Mouse (Mus musculus): ENCODE results near the gene Aass. TPM values are rescaled to one million over a fixed set of nuclear protein-coding genes. Genes with fewer than 3 reads are reported as not detected.

Aass gene
- total RNA-seq, 2 experiments from 2014 or later = not detected

DNA sequence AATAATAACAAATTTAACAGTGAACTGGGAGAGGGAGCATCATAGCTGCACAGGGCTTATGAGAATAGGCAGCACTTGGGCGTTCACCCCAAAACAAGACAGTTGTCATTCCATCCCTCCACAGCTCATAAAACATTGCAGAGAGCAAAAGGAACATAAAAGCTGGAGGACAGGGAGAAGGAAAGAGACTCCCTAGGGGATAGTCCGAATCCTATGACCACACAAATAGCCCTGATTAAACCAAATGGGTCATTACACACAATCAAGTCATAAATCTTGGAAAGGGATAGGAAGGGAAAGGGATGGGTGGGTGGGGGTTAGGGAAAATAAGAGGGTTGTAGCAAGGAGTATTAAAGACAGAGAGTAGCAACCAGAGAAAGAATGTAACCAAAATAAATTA lies 54.5 kb downstream of the Aass start:
- ATAC-seq (replicated peaks; ENCODE audit: low FRiP score, poor library complexity, severe bottlenecking) = no peak

DNA sequence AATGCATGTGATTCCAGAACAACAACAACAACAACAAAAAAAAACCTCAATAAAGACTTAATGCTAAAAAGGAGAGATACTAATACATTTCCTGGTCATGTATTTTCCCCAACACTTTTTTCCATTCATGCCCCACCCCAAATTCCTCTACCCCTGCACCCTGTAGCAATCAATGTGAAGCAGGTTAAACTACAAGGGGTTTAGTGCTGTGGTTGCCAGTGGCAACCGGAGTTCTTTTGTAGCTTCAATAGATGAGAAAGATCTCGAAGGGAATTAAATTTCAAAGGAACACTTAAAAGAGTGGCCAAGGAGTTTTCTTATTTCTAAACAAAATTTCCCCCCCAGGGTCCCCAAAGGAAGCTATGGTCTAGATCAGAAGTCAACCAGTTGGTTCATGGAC lies 56.7 kb downstream of the Aass start:
- no peak for ATAC-seq (replicated peaks; ENCODE audit: low FRiP score, poor library complexity, severe bottlenecking)

DNA sequence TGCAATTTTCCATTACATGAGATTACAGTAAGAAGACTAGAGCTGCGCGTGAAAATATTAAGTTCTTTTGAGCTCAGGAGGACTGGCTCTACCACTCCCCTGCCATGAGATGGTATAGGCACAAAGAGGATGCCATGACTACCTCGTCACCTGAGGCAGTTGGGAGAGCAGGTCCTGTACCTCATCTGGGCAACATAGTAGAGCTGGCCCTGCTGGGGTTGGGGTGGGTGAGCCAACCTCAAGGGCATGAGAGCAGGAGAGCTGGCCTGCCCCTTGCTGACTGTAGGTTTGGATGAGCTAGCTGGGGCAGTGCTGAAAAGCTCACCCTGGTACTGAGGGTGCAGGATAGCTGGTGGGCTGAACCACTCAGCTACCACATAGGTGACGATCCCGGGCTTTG lies 77.1 kb downstream of the Aass start:
- ATAC-seq (replicated peaks; ENCODE audit: low FRiP score, poor library complexity, severe bottlenecking) = no peak

GRCm38 (mm10) chr6:23048836-23049235 lies 84.0 kb downstream of the Aass start:
- ATAC-seq (replicated peaks; ENCODE audit: low FRiP score, poor library complexity, severe bottlenecking) = no peak

DNA sequence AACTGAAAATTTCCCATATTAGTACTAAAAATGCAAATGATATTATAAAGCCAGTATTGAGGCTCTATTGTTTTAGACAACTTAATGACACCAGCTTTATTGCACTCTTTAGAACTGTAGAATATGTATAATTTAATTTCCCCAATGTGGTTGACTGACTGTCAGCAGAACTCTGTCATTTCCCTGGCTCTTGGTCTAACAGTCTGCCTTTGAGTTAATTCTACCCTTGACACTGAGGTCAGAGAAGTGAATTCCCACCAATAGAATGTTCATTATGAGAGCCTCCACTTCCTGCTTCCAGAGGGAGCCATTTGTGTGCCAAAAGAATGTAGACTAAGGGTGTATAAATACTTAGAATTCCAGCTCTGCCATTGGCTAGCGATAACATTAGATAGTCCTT lies 104.5 kb downstream of the Aass start:
- no peak for ATAC-seq (replicated peaks; ENCODE audit: low FRiP score, poor library complexity, severe bottlenecking)

Other genes with a start within 250 kb of the Aass start
- not detected in 2 replicates for gene Fezf1, start 115.4 kb upstream of the Aass start, total RNA-seq (2015; ENCODE audit: low replicate concordance)
- not detected in 2 replicates for gene Fezf1, start 115.4 kb upstream of the Aass start, total RNA-seq (2017; ENCODE audit: low replicate concordance)